8 mouse cellular contexts compared by ENCODE assay signal in the genomic region with DNA sequence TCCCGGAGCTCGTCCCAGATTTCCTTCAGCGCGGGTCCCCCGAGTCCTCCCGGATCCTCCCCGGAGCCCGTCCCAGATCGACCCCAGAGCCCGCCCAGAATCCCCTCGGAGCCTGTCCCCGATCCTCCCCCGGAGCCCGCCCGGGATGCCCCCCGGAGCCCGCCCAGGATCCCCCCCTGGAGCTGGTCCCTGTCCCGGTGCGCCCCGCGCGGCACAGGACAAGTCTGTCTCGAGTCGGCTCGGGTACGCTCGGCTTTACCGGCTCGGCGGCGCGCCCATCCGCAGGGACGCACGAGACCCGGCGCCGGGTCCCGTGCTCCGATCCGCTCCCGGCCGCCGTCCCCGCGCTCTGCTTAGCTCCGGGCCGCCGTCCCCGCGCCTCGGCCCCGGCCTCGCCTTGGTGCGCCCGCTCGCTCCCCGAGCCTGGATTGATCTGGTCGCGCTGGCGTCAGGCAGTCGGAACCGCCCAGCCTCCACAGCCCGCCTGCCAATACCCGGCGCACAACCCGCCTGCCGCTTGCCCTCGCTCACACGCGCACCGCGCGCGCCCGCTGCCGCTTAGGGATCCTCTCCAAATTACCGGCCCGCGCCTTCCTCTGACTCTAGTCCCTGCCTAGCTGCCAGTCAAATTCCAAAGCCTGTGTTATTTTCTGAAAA. TPM values are rescaled to one million over a fixed set of nuclear protein-coding genes. Genes with fewer than 3 reads are reported as not detected.
A peak's percentile ranks its signal among the peaks of the same experiment; 100 is the strongest.
DNase-seq lines count a peak whose midpoint lies in the region; ATAC-seq and TF ChIP-seq lines count a peak whose summit lies in the region.

A gene (minus strand): TSS at position 525 of the 657 bp plus-strand sequence.

- H3K4me1 ChIP-seq in embryonic facial prominence, embryonic 10.5 days, result peaks cover 28% of the 10 kb centered on the region
- no peaks in the 10 kb centered on the region; the same call in none of the 2 replicates for H3K4me1 ChIP-seq in kidney, adult 2 months (ENCODE audit: control insufficient read depth, insufficient read depth, low read length)
- H3K4me1 ChIP-seq in limb, embryonic 11.5 days (ENCODE audit: control insufficient read depth, insufficient read depth, low read length), result peaks cover 10% of the 10 kb centered on the region
- peaks cover 39% of the 10 kb centered on the region for H3K4me1 ChIP-seq in midbrain, embryonic 13.5 days (replicated peaks)
- H3K4me1 ChIP-seq in small intestine, adult 2 months (ENCODE audit: control insufficient read depth, insufficient read depth, insufficient read length, low read length), result peaks cover 7% of the 10 kb centered on the region; the same call in 1 of the 2 replicates

- peak; percentile 90 for ATAC-seq in limb, embryonic 11.5 days (ENCODE audit: insufficient number of reproducible peaks, low FRiP score, low TSS enrichment, low read depth)
- peak; percentile 95 for ATAC-seq in midbrain, embryonic 13.5 days

- no peaks in the 10 kb centered on the region for H3K27me3 ChIP-seq in embryonic facial prominence, embryonic 10.5 days (replicated peaks; ENCODE audit: low read depth, poor library complexity, severe bottlenecking)
- no peaks in the 10 kb centered on the region for H3K27me3 ChIP-seq in kidney, adult 2 months (replicated peaks; ENCODE audit: control insufficient read depth, insufficient read depth, low read length)
- no peaks in the 10 kb centered on the region for H3K27me3 ChIP-seq in limb, embryonic 11.5 days (ENCODE audit: control insufficient read depth, insufficient read depth, low read length)
- no peaks in the 10 kb centered on the region for H3K27me3 ChIP-seq in midbrain, embryonic 13.5 days
- H3K27me3 ChIP-seq in small intestine, adult 2 months (ENCODE audit: control insufficient read depth, insufficient read depth, low read length), result no peaks in the 10 kb centered on the region

- peak within 1 kb of the TSS; percentile 93 for H3K9ac ChIP-seq in limb, embryonic 11.5 days (ENCODE audit: low read length)
- peak within 1 kb of the TSS; percentile 99 for H3K9ac ChIP-seq in midbrain, embryonic 13.5 days (replicated peaks)

- peak within 1 kb of the TSS; percentile 73 for H3K4me2 ChIP-seq in limb, embryonic 11.5 days (ENCODE audit: low read depth, severe bottlenecking)
- peak within 1 kb of the TSS; percentile 75 for H3K4me2 ChIP-seq in midbrain, embryonic 13.5 days (replicated peaks)

- under 1% methylated on average over 68 of the region's 80 CpGs for WGBS in embryonic facial prominence, embryonic 10.5 days
- WGBS in kidney, adult 2 months, result under 1% methylated on average over 75 of the region's 80 CpGs
- WGBS in limb, embryonic 11.5 days, result under 1% methylated on average over 68 of the region's 80 CpGs
- WGBS in midbrain, embryonic 13.5 days, result under 1% methylated on average over 69 of the region's 80 CpGs
- WGBS in small intestine, adult 2 months, result 1% methylated on average over 80 of the region's 80 CpGs

- H3K9me3 ChIP-seq in embryonic facial prominence, embryonic 10.5 days, result no peaks in the 10 kb centered on the region
- no peaks in the 10 kb centered on the region for H3K9me3 ChIP-seq in limb, embryonic 11.5 days (ENCODE audit: control insufficient read depth, low read length)
- no peaks in the 10 kb centered on the region for H3K9me3 ChIP-seq in midbrain, embryonic 13.5 days

- 0 out of 2 replicates have a peak, but pooled peaks cover 5% of the 10 kb centered on the region for H3K36me3 ChIP-seq in embryonic facial prominence, embryonic 10.5 days (replicated peaks)
- H3K36me3 ChIP-seq in kidney, adult 2 months (ENCODE audit: control insufficient read depth, insufficient read depth, low read length), result no peaks in the 10 kb centered on the region
- no peaks in the 10 kb centered on the region for H3K36me3 ChIP-seq in limb, embryonic 11.5 days (ENCODE audit: control insufficient read depth, insufficient read depth, low read length)
- H3K36me3 ChIP-seq in midbrain, embryonic 13.5 days, result no peaks in the 10 kb centered on the region
- no peaks in the 10 kb centered on the region for H3K36me3 ChIP-seq in small intestine, adult 2 months (ENCODE audit: control insufficient read depth, insufficient read depth, low read length)

- DNase-seq in adrenal gland, adult 8-10 months, result peak; percentile 95
- peak; percentile 97 for DNase-seq in embryonic facial prominence, embryonic 10.5 days (ENCODE audit: low spot score)
- peak; percentile 97 for DNase-seq in heart, adult 18-20 months
- peak; percentile 98 for DNase-seq in kidney, adult 2 months
- peak; percentile 97 for DNase-seq in limb, embryonic 11.5 days (ENCODE audit: low spot score)
- no peak for DNase-seq in c-Kit-positive CD71-positive TER-119-positive erythroid progenitor cells, embryonic 14.5 days (ENCODE audit: low spot score)

- TF ChIP-seq POLR2A in kidney, adult 2 months (IDR thresholded peaks at IDR 0.05; ENCODE audit: low read depth, low read length), result peak; percentile 77
- peak; percentile 75 for TF ChIP-seq POLR2A in small intestine, adult 2 months (IDR thresholded peaks at IDR 0.05; ENCODE audit: low read depth, low read length)

- peak within 1 kb of the TSS; percentile 96 for H3K4me3 ChIP-seq in embryonic facial prominence, embryonic 10.5 days
- H3K4me3 ChIP-seq in kidney, adult 2 months (ENCODE audit: insufficient read depth, low read depth, low read length), result peak within 1 kb of the TSS; percentile 100
- H3K4me3 ChIP-seq in limb, embryonic 11.5 days (ENCODE audit: low read depth, low read length), result peak within 1 kb of the TSS; percentile 92
- peak within 1 kb of the TSS; percentile 92 for H3K4me3 ChIP-seq in midbrain, embryonic 13.5 days (replicated peaks)
- peak within 1 kb of the TSS; percentile 91 for H3K4me3 ChIP-seq in small intestine, adult 2 months (ENCODE audit: low read depth, low read length)

- TF ChIP-seq CTCF in kidney, adult 2 months (conservative IDR thresholded peaks at IDR 0.05; ENCODE audit: insufficient read depth, insufficient read length, low read depth, low read length), result no peak
- TF ChIP-seq CTCF in small intestine, adult 2 months (IDR thresholded peaks at IDR 0.05; ENCODE audit: extremely low read depth, insufficient read length, insufficient replicate concordance, low read depth, low read length), result no peak

- peak within 1 kb of the TSS; percentile 100 for H3K27ac ChIP-seq in embryonic facial prominence, embryonic 10.5 days (replicated peaks)
- H3K27ac ChIP-seq in kidney, adult 2 months (ENCODE audit: insufficient read depth, low read depth, low read length), result peak within 1 kb of the TSS; percentile 92
- H3K27ac ChIP-seq in limb, embryonic 11.5 days (replicated peaks; ENCODE audit: low read depth, low read length), result peak within 1 kb of the TSS; percentile 92
- peak within 1 kb of the TSS; percentile 98 for H3K27ac ChIP-seq in midbrain, embryonic 13.5 days
- peak within 1 kb of the TSS; percentile 87 for H3K27ac ChIP-seq in small intestine, adult 2 months (ENCODE audit: insufficient read depth, low read depth, low read length)

RNA-seq across cellular contexts. Expression of the gene that starts here (rescaled TPM):
- total RNA-seq in adrenal gland, adult 8-10 months (2022), result 10 to 100 TPM; 24.2 to 37.3 (median 28.3) TPM
- 41.5 and 42.8 TPM in 2 replicates for polyA plus RNA-seq in embryonic facial prominence, embryonic 10.5 days (2016; fragmentation: Nextera tagmentation; extraction: Ambion mirVana)
- 10 to 100 TPM; 13.2 to 14.7 TPM for total RNA-seq in heart, adult 18-20 months (2021)
- polyA plus RNA-seq in kidney, adult 2 months (2012; rRNA removed), result 20.8 and 21.7 TPM in 2 replicates
- 50.4 and 53.3 TPM in 2 replicates for polyA plus RNA-seq in limb, embryonic 11.5 days (2014; fragmentation: Nextera tagmentation; extraction: Ambion mirVana)
- 63.2 and 64.6 TPM in 2 replicates for polyA plus RNA-seq in midbrain, embryonic 13.5 days (2015; fragmentation: Nextera tagmentation; extraction: Ambion mirVana)
- polyA plus RNA-seq in small intestine, adult 2 months (2012; rRNA removed), result 27.3 and 54.1 TPM in 2 replicates
